Mouse (Mus musculus): ENCODE results near the gene AL731706.1.

GRCm38 (mm10) chr2:136886846-136887245 is 4.3 kb downstream of the AL731706.1 start:
- TF ChIP-seq CTCF (IDR thresholded peaks at IDR 0.05; ENCODE audit: low read depth, low read length): no peak
- no peak for TF ChIP-seq POLR2A (IDR thresholded peaks at IDR 0.05; ENCODE audit: extremely low read depth, insufficient read depth, low read length)

All from liver, adult 2 months (tissue).